Mouse (Mus musculus): Measurements from ENCODE around the gene Grb7. TPM values are rescaled to one million over a fixed set of nuclear protein-coding genes. Genes with fewer than 3 reads are reported as not detected.

Gene Grb7
- polyA plus RNA-seq, 1 experiment from 2014 or later, result 36.0 TPM

GRCm38 (mm10) chr11:98459860-98460259 is 13.7 kb downstream of the Grb7 start:
- ATAC-seq (ENCODE audit: low read depth), result no peak
- Histone ChIP-seq H3K27ac (ENCODE audit: low read length) (no peak overlapping the region), H3K9me3 (replicated peaks; ENCODE audit: control insufficient read depth, low read length) (no peaks in the 10 kb centered on the region), H3K27me3 (ENCODE audit: control insufficient read depth, insufficient read depth, low read depth, low read length) (peaks cover 33% of the 10 kb centered on the region), H3K4me2 (ENCODE audit: low read depth, low read length) (no peak overlapping the region), H3K36me3 (ENCODE audit: control insufficient read depth, insufficient read depth) (no peaks in the 10 kb centered on the region; the same call in 1 of the 2 replicates), H3K4me1 (ENCODE audit: control insufficient read depth, low read depth, low read length) (peaks cover 9% of the 10 kb centered on the region), H3K9ac (ENCODE audit: low read depth, low read length) (no peak overlapping the region), H3K4me3 (ENCODE audit: low read depth, low read length) (no peak overlapping the region)
- 67% methylated on average over 9 of the region's 9 CpGs for WGBS (ENCODE audit: insufficient replicate concordance)

GRCm38 (mm10) chr11:98461109-98461720 is 15.0 kb downstream of the Grb7 start:
- Histone ChIP-seq H3K4me3 (ENCODE audit: low read depth, low read length) (no peak overlapping the region), H3K27me3 (ENCODE audit: control insufficient read depth, insufficient read depth, low read depth, low read length) (peaks cover 33% of the 10 kb centered on the region), H3K4me1 (ENCODE audit: control insufficient read depth, low read depth, low read length) (peaks cover 9% of the 10 kb centered on the region), H3K27ac (ENCODE audit: low read length) (no peak overlapping the region), H3K36me3 (ENCODE audit: control insufficient read depth, insufficient read depth) (no peaks in the 10 kb centered on the region), H3K9ac (ENCODE audit: low read depth, low read length) (no peak overlapping the region), H3K9me3 (replicated peaks; ENCODE audit: control insufficient read depth, low read length) (no peaks in the 10 kb centered on the region), H3K4me2 (ENCODE audit: low read depth, low read length) (no peak overlapping the region)
- 40% methylated on average over 6 of the region's 6 CpGs for WGBS (ENCODE audit: insufficient replicate concordance)
- ATAC-seq (ENCODE audit: low read depth), result no peak

- WGBS (ENCODE audit: insufficient replicate concordance), result 71% methylated on average over 6 of the region's 6 CpGs
- Histone ChIP-seq H3K27ac (ENCODE audit: low read length) (no peak overlapping the region), H3K9me3 (replicated peaks; ENCODE audit: control insufficient read depth, low read length) (no peaks in the 10 kb centered on the region), H3K4me2 (ENCODE audit: low read depth, low read length) (no peak overlapping the region), H3K4me1 (ENCODE audit: control insufficient read depth, low read depth, low read length) (peaks cover 9% of the 10 kb centered on the region), H3K36me3 (ENCODE audit: control insufficient read depth, insufficient read depth) (no peaks in the 10 kb centered on the region), H3K9ac (ENCODE audit: low read depth, low read length) (no peak overlapping the region), H3K27me3 (ENCODE audit: control insufficient read depth, insufficient read depth, low read depth, low read length) (peaks cover 27% of the 10 kb centered on the region), H3K4me3 (ENCODE audit: low read depth, low read length) (no peak overlapping the region)
- no peak for ATAC-seq (ENCODE audit: low read depth)
Observed at GRCm38 (mm10) chr11:98462255-98462654, 16.1 kb downstream of the Grb7 start.

GRCm38 (mm10) chr11:98463911-98464310 is 17.7 kb downstream of the Grb7 start:
- ATAC-seq (ENCODE audit: low read depth), result no peak
- Histone ChIP-seq H3K27me3 (ENCODE audit: control insufficient read depth, insufficient read depth, low read depth, low read length) (peaks cover 13% of the 10 kb centered on the region), H3K9me3 (replicated peaks; ENCODE audit: control insufficient read depth, low read length) (no peaks in the 10 kb centered on the region), H3K4me3 (ENCODE audit: low read depth, low read length) (no peak overlapping the region), H3K9ac (ENCODE audit: low read depth, low read length) (no peak overlapping the region), H3K36me3 (ENCODE audit: control insufficient read depth, insufficient read depth) (no peaks in the 10 kb centered on the region), H3K4me2 (ENCODE audit: low read depth, low read length) (no peak overlapping the region), H3K27ac (ENCODE audit: low read length) (no peak overlapping the region), H3K4me1 (ENCODE audit: control insufficient read depth, low read depth, low read length) (no peaks in the 10 kb centered on the region)
- whole genome bisulfite sequencing (ENCODE audit: insufficient replicate concordance), result 61% methylated on average over 9 of the region's 9 CpGs

GRCm38 (mm10) chr11:98464516-98464915 is 18.3 kb downstream of the Grb7 start:
- 60% methylated on average over 5 of the region's 6 CpGs for WGBS (ENCODE audit: insufficient replicate concordance)
- Histone ChIP-seq H3K36me3 (ENCODE audit: control insufficient read depth, insufficient read depth) (no peaks in the 10 kb centered on the region), H3K27ac (ENCODE audit: low read length) (no peak overlapping the region), H3K9me3 (replicated peaks; ENCODE audit: control insufficient read depth, low read length) (no peaks in the 10 kb centered on the region), H3K4me3 (ENCODE audit: low read depth, low read length) (no peak overlapping the region), H3K27me3 (ENCODE audit: control insufficient read depth, insufficient read depth, low read depth, low read length) (peaks cover 7% of the 10 kb centered on the region), H3K4me2 (ENCODE audit: low read depth, low read length) (no peak overlapping the region), H3K4me1 (ENCODE audit: control insufficient read depth, low read depth, low read length) (no peaks in the 10 kb centered on the region), H3K9ac (ENCODE audit: low read depth, low read length) (no peak overlapping the region)
- no peak for ATAC-seq (ENCODE audit: low read depth)

- WGBS (ENCODE audit: insufficient replicate concordance), result 49% methylated on average over 22 of the region's 22 CpGs
- H3K4me1 ChIP-seq (ENCODE audit: control insufficient read depth, low read depth, low read length), result no peaks in the 10 kb centered on the region
- H3K4me3 ChIP-seq (ENCODE audit: low read depth, low read length), result no peak overlapping the region
- H3K9ac ChIP-seq (ENCODE audit: low read depth, low read length), result no peak overlapping the region
- no peaks in the 10 kb centered on the region for H3K9me3 ChIP-seq (replicated peaks; ENCODE audit: control insufficient read depth, low read length)
- H3K36me3 ChIP-seq (ENCODE audit: control insufficient read depth, insufficient read depth), result no peaks in the 10 kb centered on the region
- H3K27me3 ChIP-seq (ENCODE audit: control insufficient read depth, insufficient read depth, low read depth, low read length), result no peaks in the 10 kb centered on the region
- ATAC-seq (ENCODE audit: low read depth), result no peak
- H3K27ac ChIP-seq (ENCODE audit: low read length), result no peak overlapping the region
- no peak overlapping the region for H3K4me2 ChIP-seq (ENCODE audit: low read depth, low read length)
Observed at GRCm38 (mm10) chr11:98469761-98470714, 23.8 kb downstream of the Grb7 start.

- H3K36me3 ChIP-seq (ENCODE audit: control insufficient read depth, insufficient read depth), result no peaks in the 10 kb centered on the region
- H3K4me3 ChIP-seq (ENCODE audit: low read depth, low read length), result no peak overlapping the region
- ATAC-seq (ENCODE audit: low read depth), result no peak
- H3K27me3 ChIP-seq (ENCODE audit: control insufficient read depth, insufficient read depth, low read depth, low read length), result no peaks in the 10 kb centered on the region
- no peak overlapping the region for H3K27ac ChIP-seq (ENCODE audit: low read length)
- whole genome bisulfite sequencing (ENCODE audit: insufficient replicate concordance), result 50% methylated on average over 6 of the region's 6 CpGs
- H3K9me3 ChIP-seq (replicated peaks; ENCODE audit: control insufficient read depth, low read length), result no peaks in the 10 kb centered on the region
- H3K9ac ChIP-seq (ENCODE audit: low read depth, low read length), result no peak overlapping the region
- no peaks in the 10 kb centered on the region for H3K4me1 ChIP-seq (ENCODE audit: control insufficient read depth, low read depth, low read length)
- H3K4me2 ChIP-seq (ENCODE audit: low read depth, low read length), result no peak overlapping the region
Observed at GRCm38 (mm10) chr11:98470795-98471194, 24.6 kb downstream of the Grb7 start.

- Histone ChIP-seq H3K4me1 (ENCODE audit: control insufficient read depth, low read depth, low read length) (no peaks in the 10 kb centered on the region), H3K27me3 (ENCODE audit: control insufficient read depth, insufficient read depth, low read depth, low read length) (no peaks in the 10 kb centered on the region), H3K4me2 (ENCODE audit: low read depth, low read length) (no peak overlapping the region), H3K36me3 (ENCODE audit: control insufficient read depth, insufficient read depth) (no peaks in the 10 kb centered on the region), H3K27ac (ENCODE audit: low read length) (no peak overlapping the region), H3K9ac (ENCODE audit: low read depth, low read length) (no peak overlapping the region), H3K9me3 (replicated peaks; ENCODE audit: control insufficient read depth, low read length) (no peaks in the 10 kb centered on the region), H3K4me3 (ENCODE audit: low read depth, low read length) (no peak overlapping the region)
- 45% methylated on average over 4 of the region's 4 CpGs for WGBS (ENCODE audit: insufficient replicate concordance)
- no peak for ATAC-seq (ENCODE audit: low read depth)
Observed at GRCm38 (mm10) chr11:98472696-98473095, 26.5 kb downstream of the Grb7 start.

GRCm38 (mm10) chr11:98473916-98474479 is 27.8 kb downstream of the Grb7 start:
- H3K9me3 ChIP-seq (replicated peaks; ENCODE audit: control insufficient read depth, low read length), result no peaks in the 10 kb centered on the region
- no peak overlapping the region for H3K4me3 ChIP-seq (ENCODE audit: low read depth, low read length)
- no peak overlapping the region for H3K9ac ChIP-seq (ENCODE audit: low read depth, low read length)
- H3K4me2 ChIP-seq (ENCODE audit: low read depth, low read length), result no peak overlapping the region
- H3K4me1 ChIP-seq (ENCODE audit: control insufficient read depth, low read depth, low read length), result no peaks in the 10 kb centered on the region
- H3K36me3 ChIP-seq (ENCODE audit: control insufficient read depth, insufficient read depth), result no peaks in the 10 kb centered on the region
- no peaks in the 10 kb centered on the region for H3K27me3 ChIP-seq (ENCODE audit: control insufficient read depth, insufficient read depth, low read depth, low read length)
- 35% methylated on average over 8 of the region's 8 CpGs for WGBS (ENCODE audit: insufficient replicate concordance)
- no peak overlapping the region for H3K27ac ChIP-seq (ENCODE audit: low read length)
- no peak for ATAC-seq (ENCODE audit: low read depth)

Measured in liver, embryonic 16.5 days (tissue).